14 mouse cellular contexts compared by ENCODE assay signal in the genomic region with DNA sequence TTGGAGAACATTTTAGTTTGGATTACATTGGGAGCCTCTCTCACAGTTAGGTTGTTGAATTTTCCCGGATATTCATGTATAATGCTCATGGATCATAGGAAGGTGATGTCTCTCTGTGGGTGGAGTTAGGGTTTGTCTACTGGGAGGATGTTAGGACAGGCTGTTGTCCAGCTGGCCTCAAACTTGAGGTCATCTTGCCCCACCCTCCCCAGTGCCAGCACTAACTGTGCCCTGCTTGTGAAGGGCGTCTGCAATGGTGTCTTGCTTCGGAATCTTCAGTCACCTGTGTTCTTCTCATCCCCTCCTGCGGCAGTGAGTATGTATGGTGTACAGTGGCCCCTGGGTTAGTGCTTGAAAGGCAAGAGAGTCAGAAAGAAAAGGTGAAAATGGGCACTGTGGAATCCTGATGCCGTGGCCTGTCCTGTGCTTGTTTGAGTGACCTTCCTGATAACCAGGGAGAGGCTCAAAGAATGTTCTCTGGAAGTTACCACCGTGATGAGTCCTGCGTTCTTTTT.
"Had no signal": no experiment of that assay in that cellular context is flagged by ENCODE, and none has a peak within 500 bp of the region (broad histone marks: within the 10 kb centered on the region; RNA-seq: fewer than 3 reads in every experiment).

No protein-coding gene starts in this region.

- H3K4me1 ChIP-seq: midbrain, embryonic 13.5 days had no signal

- H3K9ac ChIP-seq: limb, embryonic 12.5 days; limb, embryonic 15.5 days; liver, embryonic 13.5 days; midbrain, embryonic 13.5 days had no signal

- DNase-seq: kidney, adult 18-20 months; kidney, adult 9 months; kidney, postnatal 14 days; kidney, postnatal 4 days; left cerebral cortex, postnatal 4 days; liver, embryonic 13.5 days; lung, adult 2 months; lung, postnatal 14 days; thymus, postnatal 25 days had no signal

- H3K27ac ChIP-seq: limb, embryonic 12.5 days; limb, embryonic 15.5 days; liver, embryonic 13.5 days; midbrain, embryonic 10.5 days; midbrain, embryonic 13.5 days had no signal

- H3K4me2 ChIP-seq: limb, embryonic 12.5 days; limb, embryonic 15.5 days; liver, embryonic 13.5 days; midbrain, embryonic 13.5 days had no signal

- H3K27me3 ChIP-seq: limb, embryonic 12.5 days; limb, embryonic 15.5 days; liver, embryonic 13.5 days; megakaryocyte, embryonic 14.5 days; midbrain, embryonic 13.5 days had no signal

- H3K4me3 ChIP-seq: limb, embryonic 12.5 days; limb, embryonic 15.5 days; liver, embryonic 13.5 days; megakaryocyte, embryonic 14.5 days; midbrain, embryonic 10.5 days; midbrain, embryonic 13.5 days had no signal
